Mouse (Mus musculus) spleen, adult 12 weeks (tissue): ENCODE measurements around the gene Zfp738.
"Not testable (repeated sequence)": the region's sequence is repeated elsewhere in the genome, so short reads cannot be mapped to it uniquely, and the experiment has no call there.

Source experiments
- DNase-seq: peaks from one replicate; pipeline ENCODE4 v3.0.0; 2022; ENCODE audit warnings: low spot score

Zfp738 gene

DNA sequence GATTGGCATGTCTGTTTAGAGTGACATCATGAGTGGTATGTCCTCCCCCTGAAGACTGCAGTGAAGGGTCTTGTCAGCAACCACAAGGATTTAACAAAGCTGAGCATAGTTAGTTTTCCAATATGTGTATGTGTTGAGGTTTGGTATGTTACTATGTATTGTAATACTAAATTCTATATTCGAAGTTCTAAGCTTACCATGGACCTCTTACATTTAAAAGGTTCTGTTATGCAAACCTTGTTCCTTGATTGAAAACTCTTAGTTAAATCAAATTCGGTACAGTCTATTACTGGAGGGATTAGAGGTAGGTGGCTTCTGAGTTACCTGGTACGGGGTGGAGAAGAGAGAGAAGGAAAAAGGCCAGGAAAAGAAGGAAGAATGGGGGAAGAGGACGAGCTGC is at the start of gene Zfp738:
Gene Zfp738 (minus strand): TSS at position 101 of the 400 bp plus-strand sequence.
- no peak for DNase-seq

- DNase-seq, result not testable (repeated sequence)
Measured at GRCm38 (mm10) chr13:67734391-67734790, 47.5 kb upstream of the Zfp738 start.

DNA sequence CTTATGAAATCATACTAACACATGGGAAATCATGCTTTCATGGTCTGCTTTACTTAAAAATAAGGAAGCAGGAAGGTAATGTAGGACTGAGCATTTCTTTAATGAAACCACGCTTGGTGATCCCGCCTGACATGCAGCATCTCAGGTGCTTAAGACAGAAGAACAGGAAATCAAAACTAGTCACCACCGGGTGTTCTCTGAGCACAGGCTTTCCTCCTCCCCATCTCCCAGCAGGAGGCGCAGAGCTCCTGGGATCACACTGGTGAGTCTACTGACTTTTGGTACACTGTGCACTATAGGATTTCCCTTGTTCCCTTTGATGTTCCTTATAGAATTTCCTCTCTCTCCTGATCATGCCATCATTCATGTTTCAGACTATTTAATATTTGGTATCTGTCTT is 42.6 kb upstream of the Zfp738 start:
- not testable (repeated sequence) for DNase-seq

- DNase-seq, result peak; percentile 1
Measured at GRCm38 (mm10) chr13:67728641-67729318, 41.9 kb upstream of the Zfp738 start, which contains the start of gene Zfp65. Gene Zfp65 (minus strand): TSS chr13:67729173.

DNA sequence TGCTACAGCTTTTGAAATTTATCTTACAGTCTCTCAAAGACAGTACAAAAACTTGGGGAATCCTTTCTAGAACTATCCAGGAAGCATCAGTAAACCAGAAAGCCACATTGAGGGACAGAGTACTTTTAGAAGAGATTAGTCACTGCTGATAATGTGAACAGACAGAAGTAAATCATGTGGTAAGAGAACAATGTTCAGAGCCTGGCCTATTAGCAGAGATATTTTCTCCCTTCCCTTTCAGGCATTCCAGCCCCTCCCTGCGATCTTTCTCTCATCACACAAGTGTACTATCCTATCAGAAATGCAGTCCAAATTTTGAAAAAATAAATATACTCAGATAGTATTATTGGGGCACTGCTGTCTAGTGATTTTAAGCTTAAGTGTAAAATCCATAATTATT is 41.2 kb upstream of the Zfp738 start:
- DNase-seq, result no peak

- DNase-seq, result not testable (repeated sequence)
Measured at GRCm38 (mm10) chr13:67725331-67725730, 38.5 kb upstream of the Zfp738 start.

- peak; percentile 68 for DNase-seq
Measured at GRCm38 (mm10) chr13:67723848-67724479, 37.1 kb upstream of the Zfp738 start.

GRCm38 (mm10) chr13:67683841-67684240 is 3.0 kb downstream of the Zfp738 start:
- DNase-seq, result not testable (repeated sequence)

DNA sequence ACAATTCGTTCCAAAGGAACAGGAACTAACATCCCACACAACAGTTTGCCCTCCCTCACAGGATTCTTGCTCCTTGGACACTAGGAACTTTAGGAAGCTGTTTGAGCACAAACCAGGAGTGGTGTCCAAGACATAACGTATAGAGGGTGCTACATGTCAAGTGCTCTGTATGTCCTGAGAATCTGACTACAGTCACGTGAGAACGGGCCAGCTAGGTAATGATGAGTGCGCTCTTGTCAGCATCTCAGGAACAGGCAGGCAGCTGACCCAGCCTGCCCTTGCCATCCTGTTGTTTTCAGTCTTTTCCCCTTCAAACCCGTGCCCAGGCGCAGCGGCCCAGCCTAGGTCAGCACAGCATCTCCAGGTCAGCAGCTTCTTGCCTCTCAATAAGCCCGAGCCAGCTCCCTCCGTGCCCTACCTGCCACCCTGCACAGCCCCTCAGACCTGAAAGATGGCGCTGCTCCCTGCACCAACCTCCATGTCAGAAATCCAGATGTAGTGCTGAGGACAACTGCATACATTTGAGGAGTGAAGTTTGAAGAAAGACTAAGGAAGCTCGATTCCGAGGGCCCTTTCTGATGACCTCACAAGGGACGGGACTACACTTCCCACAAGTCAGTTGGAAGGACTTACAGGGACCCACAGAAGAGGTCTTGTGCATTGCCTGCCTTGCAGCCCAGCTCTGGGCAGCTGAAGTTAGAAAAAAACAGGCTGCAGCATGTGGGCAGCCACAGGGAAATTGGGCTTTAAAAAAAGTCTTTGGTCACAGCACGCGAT is 3.7 kb downstream of the Zfp738 start:
- peak; percentile 51 for DNase-seq

DNA sequence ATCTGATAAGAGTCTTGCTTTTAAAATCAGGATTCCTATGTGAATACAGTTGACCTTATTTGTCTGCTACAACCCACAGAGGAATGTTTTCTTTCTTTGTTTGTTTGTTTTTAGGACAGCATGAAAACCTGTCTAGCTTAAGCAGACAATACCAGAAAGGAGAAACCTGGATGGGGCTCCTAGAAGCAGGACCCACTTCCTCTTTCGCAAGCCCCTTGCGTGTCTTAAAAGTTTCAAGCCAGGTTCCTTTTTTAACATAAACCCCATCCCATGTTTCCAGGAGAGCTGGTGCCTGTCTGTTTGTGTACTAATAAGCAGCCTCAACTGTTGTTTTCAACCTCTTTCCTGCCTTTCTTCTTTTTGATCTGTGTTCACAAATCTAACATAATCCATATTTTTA is 12.0 kb downstream of the Zfp738 start:
- no peak for DNase-seq

DNA sequence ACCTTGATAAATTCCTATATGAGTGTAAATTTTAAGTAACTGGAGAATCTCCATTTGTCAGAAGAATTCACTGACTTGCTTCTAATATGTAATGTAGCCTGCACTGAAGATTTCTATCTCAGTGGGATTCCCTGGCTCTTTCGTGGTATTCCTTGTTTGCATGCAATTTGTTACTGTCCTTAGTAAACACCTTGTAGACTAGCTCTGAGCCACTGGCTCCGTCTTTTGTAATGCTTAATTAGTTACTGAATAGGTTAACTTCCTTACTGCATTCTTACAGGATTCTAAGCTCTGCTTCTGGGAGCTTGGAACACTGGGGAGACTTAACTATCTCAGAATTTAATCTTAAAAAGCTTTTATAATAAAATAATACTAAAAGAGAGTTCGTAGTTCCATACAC is 34.4 kb downstream of the Zfp738 start:
- no peak for DNase-seq

DNA sequence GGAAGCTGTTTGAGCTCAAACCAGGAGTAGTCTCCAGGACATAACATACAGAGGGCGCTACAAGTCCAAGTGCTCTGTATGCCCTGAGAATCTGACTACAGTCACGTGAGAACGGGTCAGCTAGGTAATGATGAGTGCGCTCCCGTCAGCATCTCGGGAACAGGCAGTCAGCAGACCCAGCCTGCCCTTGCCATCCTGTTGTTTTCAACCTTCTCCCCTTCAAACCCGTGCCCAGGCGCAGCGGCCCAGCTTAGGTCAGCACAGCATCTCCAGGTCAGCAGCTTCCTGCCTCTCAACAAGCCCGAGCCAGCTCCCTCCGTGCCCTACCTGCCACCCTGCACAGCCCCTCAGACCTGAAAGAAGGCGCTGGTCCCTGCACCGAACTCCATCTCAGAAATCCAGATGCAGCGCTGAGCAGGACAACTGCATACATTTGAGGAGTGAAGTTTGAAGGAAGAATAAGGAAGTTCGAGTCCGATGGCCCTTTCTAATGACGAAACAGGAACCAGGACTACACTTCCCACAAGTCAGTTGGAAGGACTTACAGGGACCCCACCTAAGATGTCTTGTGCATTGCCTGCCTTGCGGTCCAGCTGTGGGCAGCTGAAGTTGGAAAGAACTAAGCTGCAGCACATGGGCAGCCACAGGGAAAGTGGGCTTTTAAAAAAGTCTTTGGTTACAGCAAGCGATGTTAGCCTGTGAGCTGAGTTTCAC is 49.4 kb downstream of the Zfp738 start, which contains the start of the genes Gm49345 and Zfp729a:
Gene Gm49345 (minus strand): TSS at position 476 of the 714 bp plus-strand sequence.
Gene Zfp729a (minus strand): TSS at position 498 of the 714 bp plus-strand sequence.
- peak; percentile 66 for DNase-seq

DNA sequence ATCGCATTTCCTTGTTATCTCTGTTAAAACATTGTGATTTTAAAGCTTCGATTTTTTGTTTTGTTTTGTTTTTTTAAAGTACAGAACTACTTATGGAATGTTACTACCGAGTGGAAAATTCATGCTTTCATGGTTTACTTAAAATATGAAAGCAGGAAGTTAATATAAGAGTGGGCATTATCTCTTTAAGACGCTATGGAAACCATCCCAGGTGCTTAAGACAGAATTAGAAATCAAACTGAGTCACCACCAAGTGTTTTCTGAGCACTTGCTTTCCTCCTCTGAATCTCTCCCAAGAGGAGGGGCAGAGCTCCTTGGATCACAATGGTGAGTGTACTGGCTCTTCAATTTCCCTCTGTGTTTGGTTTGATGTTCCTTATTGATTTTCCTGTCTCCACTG is 76.8 kb downstream of the Zfp738 start:
- DNase-seq, result no peak

DNA sequence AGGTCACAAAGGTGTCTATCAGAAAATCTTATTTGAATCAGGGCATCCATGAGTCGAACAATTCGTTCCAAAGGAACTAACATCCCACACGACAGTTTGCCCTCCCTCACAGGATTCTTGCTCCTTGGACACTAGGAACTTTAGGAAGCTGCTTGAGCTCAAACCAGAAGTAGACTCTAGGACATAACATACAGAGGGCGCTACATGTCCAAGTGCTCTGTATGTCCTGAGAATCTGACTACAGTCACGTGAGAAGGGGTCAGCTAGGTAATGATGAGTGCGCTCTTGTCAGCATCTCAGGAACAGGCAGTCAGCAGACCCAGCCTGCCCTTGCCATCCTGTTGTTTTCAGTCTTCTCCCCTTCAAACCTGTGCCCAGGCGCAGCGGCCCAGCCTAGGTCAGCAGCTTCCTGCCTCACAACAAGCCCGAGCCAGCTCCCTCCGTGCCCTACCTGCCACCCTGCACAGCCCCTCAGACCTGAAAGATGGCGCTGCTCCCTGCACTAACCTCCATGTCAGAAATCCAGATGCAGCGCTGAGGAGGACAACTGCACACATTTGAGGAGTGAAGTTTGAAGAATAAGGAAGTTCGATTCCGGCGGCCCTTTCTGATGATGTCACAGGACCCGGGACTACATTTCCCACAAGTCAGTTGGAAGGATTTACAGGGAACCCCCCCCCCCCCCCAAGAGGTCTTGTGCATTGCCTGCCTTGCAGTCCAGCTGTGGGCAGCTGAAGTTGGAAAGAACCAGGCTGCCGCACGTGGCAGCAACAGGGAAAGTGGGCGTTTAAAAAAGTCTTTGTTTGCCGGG is 77.6 kb downstream of the Zfp738 start, which contains the start of gene Zfp729b:
Gene Zfp729b (minus strand): TSS at position 642 of the 811 bp plus-strand sequence.
- DNase-seq, result peak; percentile 78
